Mouse (Mus musculus) 3134 (cell line): Measurements from ENCODE around the gene Grb2.

Source experiments
- DNase-seq: peaks from one replicate; pipeline ENCODE4 v3.0.0-alpha.2; 2011; ENCODE audit warnings: low spot score; ENCODE audit not compliant: insufficient read length; ENCODE audit errors: extremely low read depth

Gene Grb2

DNA sequence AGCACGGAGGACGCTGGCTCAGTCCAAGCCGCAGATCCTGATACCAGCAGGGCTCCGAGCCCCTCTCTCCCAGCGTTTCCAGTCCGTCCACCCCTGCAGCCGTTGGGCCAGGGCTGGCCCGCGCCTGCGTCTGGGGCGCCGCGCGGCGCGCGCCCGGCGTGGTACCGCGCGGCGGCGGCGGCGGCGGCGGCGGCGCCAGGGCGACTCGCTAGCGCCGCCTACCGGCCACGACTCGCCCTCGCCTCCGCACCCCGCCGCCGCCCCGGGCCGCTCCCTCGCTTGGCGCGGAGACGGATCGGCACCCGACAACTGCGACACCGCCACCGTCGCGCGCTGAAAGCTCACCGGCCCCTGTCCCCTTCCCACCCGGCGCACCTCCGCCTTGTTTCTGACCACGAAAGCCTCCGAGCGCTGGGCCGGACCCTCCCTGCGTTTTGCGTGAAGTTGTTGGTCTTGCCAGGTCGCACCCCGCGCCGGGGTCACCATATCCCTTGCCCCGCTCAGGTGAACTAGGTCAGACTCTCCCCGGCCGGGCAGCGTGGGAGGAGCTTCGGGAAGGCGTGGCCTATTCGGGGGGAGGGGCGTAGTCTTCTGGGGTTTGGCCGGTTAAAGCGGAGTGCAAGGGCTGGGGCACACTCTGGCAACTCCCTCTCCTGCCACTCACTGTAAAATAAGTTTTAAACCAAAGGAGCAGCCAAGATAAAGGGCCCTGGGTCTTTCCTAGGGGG lies 95.8 kb downstream of the Grb2 start, which contains the start of gene Mif4gd:
TSS of gene Mif4gd (minus strand) at position 560 of the 728 bp plus-strand sequence.
- peak; percentile 95 for DNase-seq

DNA sequence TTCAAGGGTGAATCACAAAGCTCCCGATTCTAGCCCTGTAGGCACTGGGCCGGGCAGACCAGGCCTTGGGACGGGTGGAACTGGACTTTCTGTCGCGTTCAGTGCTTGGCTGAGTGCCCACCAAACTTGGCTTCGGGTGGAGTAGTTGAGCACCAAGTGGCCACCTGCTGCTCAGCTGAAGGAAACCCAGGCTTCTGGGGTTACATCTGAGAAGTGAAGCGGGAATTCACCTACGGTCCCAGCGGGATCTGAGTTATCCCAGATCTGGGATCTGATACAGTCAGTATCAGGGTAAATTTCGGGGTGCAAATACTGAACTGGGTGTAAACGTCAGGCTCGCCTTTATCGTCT lies 96.4 kb downstream of the Grb2 start:
- DNase-seq = peak; percentile 72

DNA sequence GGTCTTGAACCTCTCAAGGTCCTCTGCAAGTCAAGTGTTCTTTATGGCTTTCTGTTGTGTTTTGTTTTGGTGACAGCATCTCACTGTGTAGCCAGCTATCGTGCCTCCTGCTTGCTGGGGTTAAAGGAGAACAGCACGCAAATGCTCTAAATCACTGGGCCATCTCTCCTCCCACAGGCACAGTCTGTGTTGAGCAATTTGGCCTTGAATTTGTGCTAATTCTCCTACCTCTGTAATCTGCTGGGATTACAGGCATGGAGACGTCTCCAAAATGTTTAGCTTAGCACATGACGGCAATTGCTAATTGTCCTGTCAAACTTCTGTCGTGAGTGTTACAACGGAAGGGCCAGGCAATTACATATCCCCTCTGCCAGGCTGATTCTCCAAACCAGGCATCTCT lies 97.2 kb downstream of the Grb2 start:
- no peak for DNase-seq

DNA sequence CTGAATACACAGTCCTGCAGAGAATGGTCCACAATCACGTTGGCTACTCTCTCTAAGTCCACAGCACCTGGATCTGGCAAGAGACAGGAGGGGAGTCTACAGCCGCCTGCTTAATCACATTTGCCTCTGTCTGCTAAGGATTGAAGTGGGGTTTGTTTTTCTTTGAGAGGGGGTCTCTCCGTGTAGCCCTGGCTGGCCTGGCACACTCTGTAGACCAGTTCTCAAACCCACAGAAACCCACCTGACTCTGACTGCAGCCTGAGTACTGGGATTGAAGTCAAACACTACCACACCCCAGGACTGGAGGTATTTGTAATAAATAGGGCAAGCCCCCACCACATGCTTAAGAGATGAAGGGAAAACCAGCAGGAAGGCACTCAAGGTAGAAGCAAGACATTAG lies 98.8 kb downstream of the Grb2 start:
- DNase-seq = no peak

DNA sequence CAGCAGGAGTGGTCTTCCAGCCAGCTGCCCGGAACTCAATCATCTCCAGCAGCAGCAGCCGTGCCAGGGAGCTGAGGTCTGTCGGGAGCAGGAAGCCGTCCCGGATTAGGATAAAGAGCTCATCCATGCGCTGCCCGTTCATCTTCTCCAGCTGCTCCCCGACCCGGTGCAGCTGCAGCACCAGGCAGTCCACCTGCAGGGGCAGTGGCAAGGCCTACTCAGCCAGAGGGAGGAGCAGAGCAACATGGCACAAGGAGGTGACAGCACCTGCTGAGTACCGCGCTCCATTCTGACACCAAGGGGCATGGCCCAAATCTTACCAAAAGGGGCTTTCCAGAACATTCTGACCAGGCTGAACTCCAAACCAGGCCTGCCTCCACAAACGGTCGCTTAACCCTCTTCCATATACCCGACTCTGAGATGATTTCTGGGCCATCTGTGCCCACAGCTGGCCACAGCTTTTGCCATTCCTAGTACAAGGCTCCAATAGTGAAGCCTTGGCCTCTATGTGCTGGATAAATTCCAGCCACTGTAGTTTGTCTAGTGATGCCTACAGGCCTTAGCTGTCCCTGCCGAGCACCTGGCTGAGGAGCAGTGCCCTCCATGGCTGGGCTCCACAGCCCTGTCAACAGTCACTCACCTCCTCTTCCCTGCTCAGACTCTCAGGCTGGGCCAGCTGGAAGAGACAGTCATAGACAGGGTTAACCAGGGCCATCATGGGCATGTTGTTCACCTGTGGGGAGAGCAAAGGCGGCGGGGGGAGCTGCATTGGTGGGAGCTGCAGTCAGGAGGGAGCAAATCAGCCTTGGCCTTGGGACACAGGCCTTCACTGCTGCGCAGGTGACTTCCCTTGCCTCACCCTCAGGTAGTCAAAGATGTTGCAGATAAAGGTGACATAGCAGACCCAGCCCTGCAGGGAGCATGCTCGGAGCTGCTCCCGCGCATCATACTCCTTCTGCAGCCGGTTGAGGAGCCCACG lies 99.7 kb downstream of the Grb2 start:
- DNase-seq = no peak

DNA sequence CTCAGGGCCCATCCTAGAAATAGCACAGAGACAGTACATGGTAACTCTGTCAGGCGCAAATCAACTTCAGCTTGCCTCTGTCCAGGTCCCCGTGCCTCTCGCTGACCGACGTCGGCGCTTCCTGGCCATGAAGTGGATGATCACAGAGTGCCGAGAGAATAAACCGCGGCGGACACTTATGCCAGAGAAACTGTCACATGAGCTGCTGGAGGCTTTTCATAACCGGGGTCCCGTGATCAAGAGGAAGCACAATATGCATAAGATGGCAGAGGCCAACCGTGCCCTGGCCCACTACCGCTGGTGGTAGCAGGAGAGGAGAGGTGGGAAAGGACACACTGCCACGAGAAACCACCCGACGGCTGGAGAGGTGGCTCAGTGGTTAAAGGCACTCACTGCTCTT lies 101.7 kb downstream of the Grb2 start:
- DNase-seq = no peak

DNA sequence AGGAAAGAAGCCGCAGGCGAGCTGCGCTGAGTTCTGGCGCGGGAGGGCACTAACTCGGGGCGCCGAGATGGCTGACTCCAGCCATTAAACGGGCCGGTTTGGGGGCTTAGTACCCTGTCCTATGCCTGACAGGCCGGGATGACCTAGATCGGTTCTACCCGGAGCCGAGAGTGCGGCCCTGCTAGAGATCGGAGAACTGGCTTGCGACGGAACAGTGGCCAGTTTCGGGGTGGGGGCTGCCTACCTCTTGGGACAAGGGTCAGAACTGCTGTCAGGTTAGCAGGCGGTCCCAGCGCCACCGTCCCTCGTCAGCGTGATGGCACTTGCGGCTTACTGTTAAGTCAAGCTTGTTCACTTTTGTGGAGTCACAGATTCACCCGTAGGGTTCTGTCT lies 104.1 kb downstream of the Grb2 start:
- DNase-seq = no peak

DNA sequence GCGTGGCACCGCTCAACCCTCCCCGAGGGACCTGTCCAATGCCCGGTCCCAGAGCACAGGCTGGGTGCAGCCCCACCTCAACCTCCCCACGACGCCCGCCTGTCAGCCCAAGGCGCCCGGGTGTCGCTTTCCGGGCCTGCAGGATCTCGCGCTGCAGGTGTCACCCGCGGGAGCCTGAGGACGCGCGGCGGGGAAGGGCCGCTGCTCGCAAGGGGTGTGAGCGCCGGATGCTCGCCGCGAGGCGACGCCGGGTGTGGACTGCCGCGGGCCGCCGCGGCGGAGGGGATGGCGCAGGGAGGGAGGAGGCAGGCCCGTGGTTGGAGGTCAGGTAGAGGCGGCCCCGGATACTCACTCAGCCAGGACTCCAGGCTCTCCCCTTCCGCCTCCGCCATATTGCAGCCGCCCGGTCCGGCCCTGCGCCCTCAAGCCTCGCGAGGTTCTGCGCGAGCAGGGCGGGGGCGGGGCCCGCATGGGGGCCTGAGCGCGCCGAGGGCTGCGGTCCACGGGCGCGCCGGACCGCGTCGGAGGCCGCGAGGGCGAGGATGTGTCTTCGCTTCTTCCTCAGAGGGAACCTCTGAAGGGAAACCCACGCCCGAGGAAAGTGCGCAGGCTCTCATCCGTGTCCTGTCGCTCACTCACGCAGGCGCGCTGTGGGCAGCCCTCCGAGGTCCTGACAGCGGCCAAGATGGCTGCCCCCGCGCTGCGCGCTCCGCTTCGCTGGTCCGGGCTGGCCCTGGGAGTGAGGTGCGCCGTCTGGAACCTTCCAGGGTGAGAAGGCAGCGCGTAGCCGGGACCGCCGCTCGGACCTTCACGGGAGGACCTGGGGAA lies 104.7 kb downstream of the Grb2 start, which contains the start of the genes Mrps7 and Gga3:
TSS of gene Mrps7 (plus strand) at position 450 of the 828 bp plus-strand sequence.
TSS of gene Gga3 (minus strand) at position 576 of the 828 bp plus-strand sequence.
- peak; percentile 93 for DNase-seq

DNA sequence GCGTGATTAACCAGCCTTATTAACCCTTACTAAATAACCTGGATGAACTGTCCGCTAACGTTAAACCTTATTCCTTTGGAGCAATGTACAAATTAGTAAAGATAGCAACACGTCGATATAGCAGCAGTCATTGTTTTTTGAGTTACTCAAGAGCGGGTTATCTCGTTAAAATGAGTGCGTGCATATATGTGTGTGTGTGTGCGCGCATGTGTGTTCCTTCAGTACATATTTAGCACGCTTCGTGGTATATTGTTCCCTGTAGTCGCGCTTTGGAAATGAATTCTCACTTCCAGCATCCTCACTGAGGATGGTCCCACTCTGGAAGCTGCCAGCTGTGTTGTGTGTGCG lies 105.3 kb downstream of the Grb2 start:
- DNase-seq = no peak

DNA sequence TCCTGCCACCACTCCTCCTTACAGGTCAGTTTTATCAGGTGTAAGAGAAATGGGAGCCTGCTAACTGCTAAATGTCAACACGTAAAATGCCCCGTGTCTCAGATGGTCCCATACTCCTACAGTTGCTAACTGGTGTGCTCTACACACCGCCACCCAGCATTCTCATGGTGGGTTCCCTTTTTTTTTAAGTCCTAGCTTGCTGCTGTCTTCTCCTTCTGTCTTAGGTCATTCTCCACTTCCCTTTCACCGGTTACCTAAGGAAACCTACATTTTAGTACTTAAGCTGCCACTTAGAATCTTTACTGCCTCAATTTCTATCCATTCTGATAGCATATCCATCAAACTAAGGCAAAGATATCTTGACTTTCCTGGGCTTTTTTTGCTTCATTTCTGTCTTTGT lies 107.2 kb downstream of the Grb2 start:
- DNase-seq = no peak

DNA sequence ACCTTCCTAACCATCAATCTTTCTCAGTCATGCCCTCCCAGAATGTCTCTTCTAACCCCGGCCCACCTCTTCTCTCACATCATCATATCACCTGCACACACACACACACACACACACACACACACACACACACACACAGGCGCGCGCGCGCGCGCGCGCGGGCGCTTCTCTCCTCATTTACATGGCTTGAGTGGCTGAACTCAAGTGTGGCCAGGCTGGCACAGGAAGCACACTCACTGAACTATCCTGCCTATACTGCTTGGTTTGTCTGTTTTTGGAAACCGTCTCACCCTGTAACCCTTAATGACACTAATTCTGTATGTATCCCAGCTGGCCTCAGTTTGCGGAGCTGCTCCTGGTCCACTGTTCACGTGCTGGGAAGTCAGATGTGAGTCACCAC lies 107.7 kb downstream of the Grb2 start:
- no peak for DNase-seq

DNA sequence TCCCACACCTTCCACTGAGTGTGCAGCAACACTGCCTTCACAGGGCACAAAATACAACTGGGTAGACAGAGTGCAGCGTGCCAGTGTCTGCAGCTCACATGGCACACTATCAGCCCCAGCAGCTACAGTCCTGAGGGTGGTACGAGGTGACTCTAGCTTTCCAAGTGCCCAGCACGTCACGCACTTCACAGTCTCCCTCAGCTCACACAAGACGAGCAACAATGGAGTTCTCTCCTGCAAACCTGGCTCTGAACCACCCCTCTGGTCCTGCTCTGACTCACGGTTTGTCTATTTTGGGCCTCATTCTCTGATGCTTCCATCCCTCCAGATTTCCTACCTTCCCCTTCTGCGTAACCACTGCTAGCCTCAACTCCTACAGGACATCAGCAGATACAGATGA lies 108.7 kb downstream of the Grb2 start:
- DNase-seq = no peak

DNA sequence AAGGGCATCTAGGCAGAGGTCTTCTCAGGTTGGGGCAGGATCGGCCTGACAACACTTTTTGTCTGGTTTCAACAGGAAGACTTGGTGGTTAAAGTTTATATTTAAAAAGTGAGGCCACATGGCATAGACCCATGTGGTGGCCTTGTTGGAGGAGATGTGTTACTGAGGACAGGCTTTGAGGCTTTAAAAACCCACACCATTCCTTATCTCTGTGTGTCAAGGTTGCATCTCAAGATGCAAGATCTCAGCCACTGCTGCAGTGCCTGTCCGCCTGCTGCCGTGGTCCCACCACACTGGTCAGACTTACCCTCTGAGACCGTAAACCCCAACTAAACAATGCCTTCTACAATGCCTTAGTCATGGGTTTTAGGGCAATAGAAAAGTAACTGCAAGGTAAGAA lies 110.1 kb downstream of the Grb2 start:
- no peak for DNase-seq

DNA sequence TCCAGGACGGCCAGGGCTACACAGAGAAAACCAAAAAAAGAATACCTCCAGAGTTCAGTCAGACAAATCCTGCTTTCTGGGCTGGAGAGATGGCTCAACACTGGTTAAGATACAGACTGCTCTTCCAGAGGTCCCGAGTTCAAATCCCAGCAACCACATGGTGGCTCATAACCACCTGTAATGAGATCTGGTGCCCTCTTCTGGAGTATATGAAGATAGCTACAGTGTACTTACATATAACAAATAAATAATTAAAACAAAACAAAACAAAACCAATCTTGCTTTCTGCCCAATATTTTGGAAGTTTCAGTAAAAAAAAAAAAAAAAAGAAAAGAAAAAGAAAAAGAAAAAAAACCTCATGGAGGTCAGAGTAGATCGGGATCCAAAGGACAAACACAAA lies 113.2 kb downstream of the Grb2 start:
- no peak for DNase-seq
